Mouse (Mus musculus) embryo, embryonic 11 days (tissue): ENCODE measurements at regions not wholly inside any gene's neighbourhood (a gene's known extent, or its start where the extent isn't known, plus 50 kb on each side); places are given as distances from the start of the nearest gene placed in this dataset.
A peak's percentile ranks its signal among the peaks of the same experiment; 100 is the strongest.

Experiments used
- DNase-seq: peaks from one replicate; pipeline ENCODE4 v3.0.0-alpha.2; 2015

DNA sequence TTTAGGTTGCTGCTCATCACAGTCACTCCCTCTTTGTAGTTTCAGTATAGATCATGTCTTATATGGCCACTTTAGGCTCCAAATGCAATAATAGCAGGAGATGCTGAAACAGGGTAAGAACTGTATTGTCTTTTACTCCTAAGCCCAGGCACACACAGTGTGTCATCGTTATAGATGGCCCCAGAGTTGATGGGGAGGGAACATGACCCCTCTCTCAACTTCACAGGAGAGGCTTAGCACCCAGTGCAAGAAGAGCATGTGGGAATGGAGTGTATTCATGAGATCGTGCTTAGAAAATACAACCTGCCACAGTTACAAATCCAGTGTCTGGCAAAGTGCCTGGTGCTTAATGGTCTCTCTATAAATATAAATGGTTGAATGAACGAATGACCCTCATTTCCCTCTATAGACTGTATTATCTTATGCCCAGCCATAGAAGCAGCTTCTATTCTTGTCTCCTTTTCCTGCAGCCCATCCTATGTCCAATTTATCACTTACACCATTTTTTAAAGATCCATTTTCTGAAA, 363.0 kb downstream of the Sorl1 start:
- no peak for DNase-seq

DNA sequence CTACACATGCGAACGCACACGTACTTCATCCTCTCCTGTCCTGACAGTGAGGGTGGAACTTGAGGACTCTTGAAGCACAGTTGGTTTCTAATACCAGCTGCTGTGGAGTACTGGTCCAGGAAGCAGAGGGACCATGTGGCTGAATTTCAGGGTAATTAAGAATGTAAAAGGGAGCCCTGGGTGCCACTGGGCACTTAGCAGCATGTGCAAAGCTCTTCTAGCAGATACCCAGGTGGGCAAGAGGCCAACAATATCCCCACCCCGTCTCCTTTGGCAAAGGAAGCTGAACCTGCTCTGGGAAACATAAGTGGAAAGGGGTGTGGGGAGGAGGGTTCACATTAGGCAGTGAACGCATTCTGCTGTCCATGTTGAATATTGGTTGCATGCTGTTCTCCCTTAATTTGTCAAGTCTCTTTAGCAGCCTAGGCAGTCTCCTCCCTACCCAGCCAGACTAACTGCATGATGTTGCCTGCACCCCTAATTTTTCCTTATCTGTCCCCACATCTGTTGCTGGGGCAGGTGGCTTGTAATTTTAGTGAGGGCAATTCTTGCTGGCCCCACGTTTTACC, 369.6 kb downstream of the Sorl1 start:
- DNase-seq: no peak

DNA sequence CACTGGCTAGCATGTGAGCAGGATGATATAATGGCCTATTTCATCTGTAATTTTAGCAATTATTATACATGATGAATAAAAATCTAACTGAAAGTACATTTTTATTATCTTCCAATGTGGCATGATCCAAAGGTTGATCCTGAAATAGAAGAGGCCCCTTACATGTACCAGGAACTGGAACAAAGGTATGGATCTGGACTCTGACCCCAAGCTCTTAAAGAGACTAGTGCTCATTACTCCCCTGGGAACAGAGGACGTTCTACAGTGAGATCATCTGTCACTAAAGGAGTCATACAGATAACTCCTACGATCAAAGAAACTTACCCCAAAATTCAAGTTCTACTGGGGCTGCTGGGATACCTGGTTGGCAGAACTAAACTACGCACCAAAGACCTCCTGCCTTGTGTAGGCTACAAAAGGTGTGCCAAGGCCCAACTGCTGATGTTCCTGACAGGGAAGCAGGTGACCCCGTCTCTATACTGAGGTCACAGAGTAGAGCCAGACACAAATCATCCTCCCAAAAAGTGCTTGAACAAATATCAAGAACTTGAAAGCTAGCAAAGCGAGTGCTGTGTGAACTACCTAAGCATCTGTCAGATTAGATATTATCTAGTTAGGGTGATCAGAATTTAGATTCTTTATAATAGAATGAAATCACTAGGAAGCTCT, 378.0 kb downstream of the Sorl1 start:
- no peak for DNase-seq

DNA sequence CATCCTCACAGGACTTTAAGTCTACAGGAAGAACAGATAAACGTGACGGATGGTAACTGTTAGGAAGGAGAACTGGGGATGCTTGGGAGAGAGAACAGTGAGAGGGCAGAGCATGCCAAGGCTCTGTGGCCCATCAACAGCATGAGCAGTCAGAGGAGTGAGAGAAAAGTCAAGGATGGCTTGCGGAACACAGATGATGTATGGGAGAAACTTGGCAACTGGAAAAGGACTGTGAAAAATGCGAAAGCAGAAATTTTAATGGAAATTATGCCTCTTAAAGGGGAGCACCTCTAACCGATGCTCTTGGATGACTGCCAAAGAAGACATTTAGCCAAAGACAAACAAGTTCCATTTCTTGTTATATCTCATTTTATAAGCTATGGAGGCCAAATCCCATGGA, 382.6 kb downstream of the Sorl1 start:
- no peak for DNase-seq

DNA sequence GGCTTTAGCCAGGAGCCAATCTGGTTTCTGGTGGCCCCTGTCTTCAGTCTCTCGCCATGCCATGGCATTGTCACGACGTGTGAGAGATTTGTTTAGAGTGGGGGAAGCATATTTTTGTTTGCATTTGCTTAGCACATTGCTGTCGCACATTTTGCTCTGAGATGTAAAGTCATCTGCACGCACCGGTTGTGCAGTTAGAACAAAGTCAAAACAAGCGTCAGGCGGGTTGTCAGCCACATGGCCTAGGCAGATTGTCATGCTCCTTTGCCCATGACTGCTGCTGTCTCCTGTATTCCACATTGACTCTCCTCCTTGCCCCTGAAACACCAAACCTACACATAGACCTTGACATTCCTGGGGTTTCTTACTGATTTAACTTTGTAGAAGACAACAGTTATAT, 383.6 kb downstream of the Sorl1 start:
- no peak for DNase-seq

DNA sequence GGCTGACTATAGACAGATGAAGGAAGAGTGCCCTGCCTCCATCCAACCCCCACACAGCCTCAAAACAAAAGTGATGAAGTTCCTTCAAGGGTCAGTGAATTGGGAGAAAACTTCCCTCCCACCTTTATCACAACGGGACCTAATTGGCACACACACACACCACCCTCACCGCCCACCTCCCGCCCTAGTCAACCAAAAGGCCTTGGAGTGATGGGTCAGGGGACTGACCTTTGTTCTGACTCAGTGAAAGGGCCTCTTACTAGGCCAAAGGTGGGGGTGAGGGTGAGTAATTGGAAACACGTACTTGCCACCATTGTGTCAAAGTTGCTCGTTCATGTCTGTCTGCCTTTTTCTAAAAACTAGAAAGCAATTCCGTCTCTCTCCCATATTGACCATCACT, 386.4 kb downstream of the Sorl1 start:
- peak; percentile 22 for DNase-seq

DNA sequence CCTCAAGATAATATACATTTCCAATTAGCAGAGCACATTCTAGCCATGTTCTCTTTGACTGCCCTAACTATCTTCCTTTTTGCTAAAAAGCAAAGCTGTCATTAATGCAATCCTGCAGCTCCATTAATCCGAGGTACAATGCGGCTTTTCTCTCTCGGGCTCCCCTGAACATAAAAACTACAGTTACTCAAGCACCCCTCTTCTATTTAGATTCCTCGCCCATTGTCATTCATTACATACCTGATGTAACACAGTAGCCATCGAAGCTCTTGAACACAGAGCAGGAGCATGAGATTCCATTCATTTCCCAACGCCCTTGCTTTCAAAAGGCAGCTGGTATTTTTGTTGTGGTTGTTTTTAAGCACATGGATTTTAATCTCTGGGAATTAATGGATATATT, 387.2 kb downstream of the Sorl1 start:
- no peak for DNase-seq

DNA sequence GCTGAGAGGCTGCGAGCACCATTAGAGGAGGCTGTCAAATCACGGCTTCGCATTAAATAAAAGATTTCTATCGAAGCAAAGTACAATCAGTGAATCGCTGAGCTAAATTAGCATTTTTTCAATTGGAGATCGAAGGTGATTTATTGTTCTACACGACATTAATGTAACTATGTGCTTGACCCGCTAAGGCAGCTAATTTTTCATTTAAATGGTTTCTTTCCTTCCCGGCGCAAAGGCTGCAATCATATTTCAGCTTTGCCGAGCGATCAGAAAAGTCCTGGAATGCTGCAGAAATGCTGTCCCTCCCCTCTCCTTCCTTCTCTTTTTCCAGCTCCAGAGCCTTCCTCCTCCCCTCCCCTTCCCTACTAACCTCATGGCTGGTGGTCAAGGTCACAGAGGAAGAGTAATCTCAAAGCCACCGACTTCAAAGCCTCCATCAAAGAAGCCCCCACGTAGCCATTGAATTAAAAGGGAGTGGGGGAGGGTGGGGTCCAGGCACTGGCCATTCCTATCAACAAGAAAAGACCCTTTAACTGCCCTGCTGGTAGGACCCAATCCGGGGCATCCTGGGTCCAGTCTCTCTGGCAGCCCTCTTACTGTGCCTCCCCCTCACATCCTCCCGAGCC, 387.8 kb downstream of the Sorl1 start:
- peak; percentile 86 for DNase-seq

DNA sequence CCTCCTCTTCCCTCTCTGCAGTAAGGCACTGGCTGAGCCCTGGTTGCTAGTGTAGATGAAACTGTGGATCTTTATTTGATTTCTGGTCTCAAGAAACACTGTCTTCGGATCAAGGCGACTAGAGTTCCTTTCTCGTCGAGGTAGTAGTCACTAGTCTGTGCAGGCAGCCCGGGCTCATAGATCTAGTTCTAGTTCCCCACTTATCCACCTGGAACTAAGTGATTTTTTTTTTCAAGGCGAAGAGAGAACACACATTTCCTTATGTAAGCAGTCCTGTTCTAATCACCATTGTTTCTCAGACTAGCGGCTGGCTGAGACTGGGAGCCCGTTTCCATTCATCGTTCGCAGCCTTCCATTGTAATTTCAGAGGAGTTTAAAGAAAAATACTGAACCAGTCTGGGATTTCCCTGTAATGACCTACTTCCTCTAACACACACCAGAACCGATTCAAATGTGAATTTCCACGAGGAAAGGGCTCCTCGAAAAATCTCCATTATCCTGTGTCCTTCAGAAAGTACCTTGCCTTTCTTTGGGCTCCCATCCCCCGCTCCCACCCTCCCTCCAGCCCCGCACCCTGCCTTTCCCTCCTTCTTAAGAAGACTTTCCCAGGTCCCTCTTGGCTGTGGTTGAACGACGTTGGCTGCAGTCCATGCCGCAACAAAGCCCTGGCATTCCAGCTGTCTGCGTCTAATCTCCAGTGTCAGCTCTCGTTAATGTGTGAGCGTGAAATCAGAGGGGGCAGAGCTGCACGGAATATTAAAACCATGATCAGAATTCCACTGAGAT, 388.5 kb downstream of the Sorl1 start:
- peak; percentile 86 for DNase-seq

DNA sequence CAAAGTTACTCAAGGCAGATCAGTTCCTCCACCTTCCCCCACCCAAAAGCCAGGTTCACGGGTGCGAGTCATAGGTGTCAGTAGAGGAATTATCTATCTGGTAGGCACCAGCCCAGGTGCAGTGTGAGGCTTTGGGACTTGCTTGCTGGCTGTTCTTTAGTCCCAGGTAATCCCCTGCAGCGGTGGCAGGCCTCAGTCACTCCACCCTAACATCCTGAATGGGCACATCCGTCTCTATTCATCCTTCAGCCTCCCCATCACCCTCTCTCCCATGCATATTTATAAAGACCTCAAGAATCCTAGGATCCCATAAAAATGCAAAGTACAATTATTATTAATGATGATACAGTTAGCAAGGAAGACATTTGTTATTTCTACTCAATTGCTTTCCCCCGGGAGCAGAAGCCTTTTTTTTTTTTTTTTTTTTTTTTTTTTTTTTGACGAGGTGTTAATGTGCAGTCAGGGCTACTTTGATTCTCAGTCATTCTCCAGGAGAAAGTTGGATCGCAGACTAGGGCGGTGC, 389.1 kb downstream of the Sorl1 start:
- DNase-seq: no peak

DNA sequence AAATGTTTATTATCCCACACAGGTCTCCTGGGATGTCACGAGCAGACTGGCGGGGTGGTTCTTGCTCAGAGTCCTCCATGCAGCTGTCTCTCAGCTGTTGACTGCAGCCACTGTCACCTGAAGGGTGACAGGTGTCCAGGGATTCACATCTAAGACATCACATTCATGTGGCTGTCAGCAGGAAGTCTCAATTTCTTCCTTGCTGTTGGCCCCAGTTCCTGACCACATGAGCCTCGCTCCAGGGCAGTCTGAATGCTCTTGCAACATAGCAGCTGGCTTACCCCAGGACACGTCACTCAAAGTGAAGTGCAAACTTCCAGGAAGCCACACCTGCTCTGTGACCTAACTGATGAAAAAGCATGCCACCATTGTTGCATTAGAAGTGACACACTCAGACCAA, 402.5 kb downstream of the Sorl1 start:
- no peak for DNase-seq

DNA sequence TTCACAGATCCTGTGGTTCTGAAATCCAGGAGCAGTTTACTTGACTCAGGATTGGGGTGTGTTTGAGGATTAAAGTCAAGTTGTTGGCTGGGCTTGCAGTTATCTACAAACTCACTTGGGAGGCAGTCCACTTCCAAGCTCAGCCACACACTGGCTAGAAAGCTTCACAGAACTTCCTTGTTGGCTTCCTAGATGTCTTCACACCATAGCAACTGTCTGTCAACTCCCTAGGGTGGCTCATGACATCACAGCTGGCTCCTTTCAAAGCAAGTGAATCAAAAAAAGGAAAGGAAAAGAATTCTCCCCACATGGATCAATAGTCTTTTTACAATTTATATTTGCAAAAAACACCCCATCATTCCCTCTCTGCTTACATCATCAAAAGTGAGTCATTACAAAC, 408.9 kb downstream of the Sorl1 start:
- DNase-seq: no peak

DNA sequence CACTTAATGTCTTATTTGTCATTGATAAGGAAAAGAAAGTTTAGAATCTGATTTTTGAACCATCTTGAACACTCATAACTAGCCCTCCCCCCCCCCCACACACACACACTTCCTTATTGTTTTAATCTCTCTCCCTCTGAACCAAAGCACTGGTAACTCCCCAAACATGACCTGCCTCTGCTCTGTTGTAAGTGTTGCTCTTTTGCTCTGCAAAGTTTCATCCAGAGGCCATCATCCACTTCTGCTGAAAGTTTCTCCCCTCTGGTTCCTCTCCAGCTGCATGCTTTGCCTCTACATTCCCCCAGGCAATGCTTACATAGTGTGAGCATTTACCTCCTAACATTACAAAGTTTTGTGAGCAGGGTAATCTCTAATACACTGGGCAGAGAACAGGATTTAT, 418.1 kb downstream of the Sorl1 start:
- no peak for DNase-seq

DNA sequence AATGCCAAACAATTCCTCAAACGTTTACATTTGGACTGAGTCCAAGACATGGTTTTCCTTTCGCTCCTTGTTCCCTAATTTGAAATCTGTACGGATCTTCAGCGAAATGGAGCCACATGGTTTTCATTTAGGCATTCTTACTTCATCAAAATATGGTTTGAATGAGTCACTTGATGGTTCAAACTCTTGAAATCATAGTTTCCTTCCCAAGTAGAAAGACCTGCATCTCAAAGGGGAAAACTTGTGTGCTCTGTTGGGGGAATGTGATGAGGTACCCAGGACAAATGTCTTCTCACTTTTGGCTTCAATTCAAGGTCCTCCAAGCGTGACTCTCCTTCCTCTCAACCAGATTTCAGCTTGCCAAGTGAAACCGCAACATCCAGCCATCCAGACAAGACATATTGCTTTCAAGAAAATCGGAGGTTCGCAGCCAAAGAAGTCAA, 418.6 kb downstream of the Sorl1 start:
- DNase-seq: peak; percentile 40

DNA sequence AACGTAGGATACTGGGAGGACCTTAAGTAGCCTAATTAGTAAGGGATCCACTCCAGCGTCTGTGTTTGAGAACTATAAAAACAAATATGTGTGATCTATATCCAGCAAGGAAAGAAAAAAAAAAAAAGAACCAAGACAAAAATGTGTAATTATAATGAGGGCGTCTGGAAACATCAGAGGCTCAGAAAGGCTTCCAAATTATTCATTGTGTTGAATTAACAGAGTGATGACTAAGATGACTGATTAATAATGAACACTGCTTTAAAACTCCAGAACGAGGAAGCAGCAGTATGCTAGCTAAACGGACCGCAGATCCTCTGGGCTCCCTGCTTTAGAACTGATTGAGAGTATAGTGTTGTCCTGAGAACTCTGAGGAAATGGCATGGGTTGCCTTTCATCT, 421.0 kb downstream of the Sorl1 start:
- no peak for DNase-seq

DNA sequence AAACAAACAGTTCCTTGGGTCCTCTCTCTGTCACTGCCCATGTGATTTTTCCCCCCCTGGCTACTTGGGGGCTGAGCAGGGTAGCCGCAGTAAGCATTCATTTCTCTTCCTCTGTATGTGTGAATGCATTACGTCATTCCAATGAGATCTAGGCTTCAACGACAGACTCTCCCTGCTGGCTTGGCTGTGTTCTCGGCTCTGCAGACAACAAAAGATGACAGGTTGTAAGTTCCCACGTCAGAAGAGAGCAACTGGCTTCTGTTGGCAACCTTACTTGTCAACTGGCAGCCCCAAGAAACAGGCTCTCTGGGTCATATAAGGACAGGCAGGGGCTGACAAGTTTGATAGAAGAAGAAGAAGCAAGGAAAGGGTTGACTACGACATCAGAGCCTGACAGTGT, 423.4 kb downstream of the Sorl1 start:
- no peak for DNase-seq

DNA sequence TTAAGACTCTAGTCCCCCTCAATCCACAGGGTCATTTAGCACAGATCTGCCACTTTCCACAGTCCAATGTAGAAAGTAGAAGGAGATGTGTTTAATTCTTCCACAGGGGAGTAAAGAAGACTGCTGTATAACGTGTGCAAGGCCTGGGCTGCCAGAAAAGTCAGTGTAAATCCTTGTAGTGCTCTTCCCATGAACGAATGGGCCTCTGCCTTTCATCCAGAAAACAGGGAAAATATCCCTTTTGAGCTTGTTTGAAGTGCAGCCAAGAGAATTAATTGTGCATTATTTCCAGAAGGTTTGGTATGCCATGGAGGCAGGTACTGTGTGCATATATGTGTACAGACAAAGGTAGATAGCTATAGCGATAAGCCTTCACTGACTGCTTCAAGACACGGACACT, 425.1 kb downstream of the Sorl1 start:
- DNase-seq: no peak

DNA sequence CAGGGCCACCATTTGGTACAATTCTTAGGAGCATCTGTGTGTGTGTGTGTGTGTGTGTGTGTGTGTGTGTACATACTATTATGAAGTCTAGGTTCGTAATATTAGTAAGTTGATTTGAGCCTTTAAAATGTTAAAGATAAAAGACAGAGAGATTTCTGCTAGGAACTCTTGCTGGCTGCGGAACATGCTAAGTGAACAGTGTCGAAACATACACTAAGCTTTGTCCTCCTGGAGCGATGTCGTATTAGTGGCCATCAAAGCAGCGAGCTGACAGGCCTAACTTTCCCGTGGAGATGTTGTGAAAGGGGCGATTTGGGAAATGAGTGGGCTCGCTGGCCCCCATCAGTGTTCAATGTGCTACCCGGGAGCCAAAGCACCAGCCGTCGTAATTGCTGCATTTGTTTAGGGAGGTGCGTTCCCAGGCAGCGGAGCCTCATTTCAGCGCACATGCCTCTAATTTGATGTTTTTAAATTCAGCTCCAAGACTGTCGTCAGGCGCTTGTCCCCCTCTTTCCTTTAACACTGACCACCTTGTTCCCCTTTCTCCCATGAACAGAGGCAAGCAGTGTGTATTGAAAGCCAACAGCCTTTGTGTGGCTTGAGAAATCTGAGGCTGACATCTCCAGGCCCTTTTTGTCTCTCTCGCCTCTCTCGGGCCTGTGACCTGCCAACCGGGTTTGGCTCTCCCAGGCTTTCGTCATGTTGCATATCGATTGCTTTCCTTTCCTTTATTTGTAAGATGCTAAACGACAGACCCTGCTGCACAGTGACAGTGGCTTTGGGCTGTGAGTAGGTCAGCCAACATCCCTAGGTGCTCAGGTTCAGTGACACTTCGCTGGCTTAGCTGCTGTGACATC, 426.3 kb downstream of the Sorl1 start:
- peak; percentile 57 for DNase-seq

DNA sequence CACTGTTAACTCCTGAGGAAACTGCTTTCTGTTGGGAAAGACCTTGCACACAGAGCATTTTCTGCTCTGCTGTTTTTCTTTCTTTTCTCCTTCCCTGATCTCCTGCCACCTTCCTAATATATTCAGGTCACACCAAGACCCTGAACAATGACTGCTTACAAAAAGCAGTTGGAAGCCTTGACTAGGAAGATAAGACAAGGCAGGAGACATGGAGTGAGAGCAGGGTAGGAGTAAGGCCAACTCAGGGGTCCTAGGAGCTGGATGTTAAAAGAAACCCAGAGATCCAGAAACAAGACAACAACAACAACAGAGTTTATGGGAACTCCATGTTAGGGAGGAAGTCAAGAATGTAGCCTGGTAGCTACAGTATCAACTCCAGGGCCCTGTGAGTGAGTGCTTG, 426.9 kb downstream of the Sorl1 start:
- no peak for DNase-seq

DNA sequence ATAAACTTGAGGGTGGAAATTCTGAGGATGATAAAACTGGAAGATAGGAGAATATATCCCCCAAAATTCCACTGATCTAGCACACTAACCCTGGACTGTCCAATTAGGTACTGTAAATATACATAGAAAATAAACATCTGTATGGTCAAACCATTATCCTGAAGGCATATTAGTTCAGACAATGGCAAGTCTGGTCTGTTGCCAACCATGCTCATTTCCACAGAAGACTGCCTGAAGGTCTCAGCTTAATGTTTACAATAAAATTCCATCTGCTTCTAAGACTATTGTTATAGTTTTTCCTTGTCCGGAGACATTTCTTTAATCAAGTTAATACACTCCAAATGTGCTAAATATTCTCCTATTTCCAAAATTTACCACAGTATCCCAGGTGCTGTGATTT, 441.2 kb downstream of the Sorl1 start:
- no peak for DNase-seq

DNA sequence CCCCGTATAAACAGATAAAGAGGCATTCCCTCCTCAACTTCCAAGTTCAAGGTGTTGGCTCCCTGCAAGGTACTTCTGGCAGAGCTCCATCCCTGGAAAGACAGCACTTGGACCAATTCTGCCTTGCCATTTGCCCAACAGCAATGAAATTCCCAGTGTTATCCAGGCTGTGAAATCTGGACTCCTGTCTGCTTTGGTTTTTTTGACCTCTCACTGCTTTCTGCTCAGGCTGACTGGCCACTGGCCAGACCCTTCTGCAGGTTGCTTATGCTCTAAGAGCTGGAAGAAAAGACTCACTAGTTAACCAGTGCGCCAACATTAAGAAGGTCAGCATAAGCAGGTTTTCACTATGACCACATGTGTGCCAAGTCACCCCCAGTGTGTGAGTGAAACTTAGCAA, 448.4 kb downstream of the Sorl1 start:
- no peak for DNase-seq

DNA sequence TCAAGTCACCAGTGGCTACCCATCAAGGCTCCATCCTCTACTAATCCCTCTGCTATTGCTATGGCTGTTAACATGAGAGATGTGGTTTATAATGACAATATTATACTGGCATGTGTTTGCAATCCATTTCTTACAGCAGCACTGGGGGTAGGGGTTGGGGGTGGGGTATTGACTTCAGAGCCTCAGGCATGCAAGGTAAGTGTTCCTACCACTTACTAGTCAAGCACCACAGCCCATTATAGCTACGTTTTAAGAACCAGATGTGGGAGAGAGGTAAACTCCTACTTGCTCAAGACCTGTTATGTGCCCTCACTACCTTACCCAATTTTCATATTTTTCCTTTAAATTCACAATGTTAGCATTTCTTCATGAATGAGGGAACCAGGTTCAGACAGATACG, 451.1 kb downstream of the Sorl1 start:
- peak; percentile 16 for DNase-seq
